ENCODE assay signal across 28 mouse cellular contexts in genomic region chr9:60708606-60709005, GRCm38 (mm10). TPM values are rescaled to one million over a fixed set of nuclear protein-coding genes. Genes with fewer than 3 reads are reported as not detected.
"Had no signal": no experiment of that assay in that cellular context is flagged by ENCODE, and none has a peak within 500 bp of the region (broad histone marks: within the 10 kb centered on the region; RNA-seq: fewer than 3 reads in every experiment).

No protein-coding gene starts in this region.

- DNase-seq: cerebellum, adult 2 months; cerebellum, adult 8-10 months; cerebellum, adult 9-10 months; cerebellum, adult 9-11 months; cerebellum, postnatal 10 days; cerebellum, postnatal 14 days; cerebellum, postnatal 25 days; cerebellum, postnatal 36 days; embryo, embryonic 11 days; forebrain, postnatal 0 days; gastrocnemius, adult 2 months; gastrocnemius, postnatal 10 days; gastrocnemius, postnatal 14 days; gastrocnemius, postnatal 25 days; gastrocnemius, postnatal 36 days; heart, adult 18-20 months; heart, adult 2 months had no signal

- H3K27me3 ChIP-seq: embryonic facial prominence, embryonic 12.5 days; embryonic facial prominence, embryonic 15.5 days; forebrain, embryonic 15.5 days had no signal

- H3K9me3 ChIP-seq: embryonic facial prominence, embryonic 10.5 days; embryonic facial prominence, embryonic 12.5 days; embryonic facial prominence, embryonic 13.5 days; embryonic facial prominence, embryonic 15.5 days; forebrain, embryonic 10.5 days; forebrain, embryonic 12.5 days; forebrain, embryonic 13.5 days; forebrain, embryonic 15.5 days had no signal

- H3K4me3 ChIP-seq: embryonic facial prominence, embryonic 10.5 days; embryonic facial prominence, embryonic 12.5 days; embryonic facial prominence, embryonic 13.5 days; embryonic facial prominence, embryonic 15.5 days; erythroblast, embryonic 14.5 days; forebrain, embryonic 10.5 days; forebrain, embryonic 12.5 days; forebrain, embryonic 13.5 days; forebrain, embryonic 15.5 days; gastrocnemius, adult 2 months; heart, adult 2 months had no signal

- H3K27ac ChIP-seq: embryonic facial prominence, embryonic 10.5 days; embryonic facial prominence, embryonic 12.5 days; embryonic facial prominence, embryonic 13.5 days; embryonic facial prominence, embryonic 15.5 days; forebrain, embryonic 10.5 days; forebrain, embryonic 12.5 days; forebrain, embryonic 13.5 days; forebrain, embryonic 15.5 days; gastrocnemius, adult 2 months; heart, adult 2 months had no signal

- H3K36me3 ChIP-seq: embryonic facial prominence, embryonic 10.5 days; embryonic facial prominence, embryonic 12.5 days; embryonic facial prominence, embryonic 13.5 days; embryonic facial prominence, embryonic 15.5 days; forebrain, embryonic 10.5 days; forebrain, embryonic 12.5 days; forebrain, embryonic 15.5 days had no signal

RNA-seq across cellular contexts. Expression of gene Larp6, which starts 4.2 kb away (rescaled TPM):
- total RNA-seq: common myeloid progenitor, adult 5-6 weeks; granulocyte monocyte progenitor cell, adult 5-6 weeks had no signal
- polyA plus RNA-seq: erythroblast, embryonic 14.5 days had no signal
